Mouse (Mus musculus) liver, adult 2 months (tissue): ENCODE measurements at regions not wholly inside any gene's neighbourhood (a gene's known extent, or its start where the extent isn't known, plus 50 kb on each side); places are given as distances from the start of the nearest gene placed in this dataset.

Source experiments
- CTCF ChIP-seq: fragments of 200-500 bp; IDR thresholded peaks from 2 replicates; pipeline ENCODE4 v1.5.1; 2011; ENCODE audit warnings: low read depth, low read length, control low read depth
- POLR2A ChIP-seq: fragments of 200-500 bp; IDR thresholded peaks from 2 replicates; pipeline ENCODE4 v1.6.1; 2011; ENCODE audit warnings: low read length, control low read depth; ENCODE audit not compliant: insufficient read depth; ENCODE audit errors: extremely low read depth

DNA sequence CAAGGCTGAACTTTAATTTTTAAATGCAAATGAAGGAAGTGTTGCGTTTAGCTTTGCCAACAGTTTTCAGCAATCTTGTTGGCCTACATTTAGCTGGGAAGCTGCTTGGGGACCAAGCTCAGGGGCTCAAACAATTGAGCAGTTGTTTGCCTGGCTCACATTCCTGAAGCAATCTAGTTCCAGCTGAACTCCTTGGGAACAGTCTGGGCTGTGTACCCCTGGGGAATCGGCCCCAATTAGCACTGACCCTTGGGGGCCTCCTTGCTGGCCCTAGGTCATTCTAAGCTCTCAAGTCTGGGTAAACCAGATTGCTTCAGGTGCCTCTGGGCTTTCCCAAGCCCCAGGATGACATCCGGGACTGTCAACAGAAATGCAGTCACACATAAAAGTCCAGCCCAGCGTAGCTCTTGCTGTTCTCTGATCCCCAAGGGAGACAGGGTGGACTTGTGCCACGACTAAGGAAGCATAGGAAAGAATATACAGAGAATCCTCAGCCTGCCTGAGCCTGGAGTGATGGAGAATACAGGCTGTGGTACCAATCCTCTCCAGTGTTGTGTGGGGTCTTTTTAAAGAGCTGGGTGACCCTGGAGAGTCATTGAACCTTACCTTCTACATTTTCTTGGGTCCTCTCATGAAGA, 440.4 kb downstream of the Sox2 start:
- no peak for TF ChIP-seq CTCF
- no peak for TF ChIP-seq POLR2A
